Mouse (Mus musculus) lung, embryonic 16.5 days (tissue): ENCODE data around the gene Casp9. TPM values are rescaled to one million over a fixed set of nuclear protein-coding genes. Genes with fewer than 3 reads are reported as not detected.

Experiments
- ATAC-seq: fragments of 200-750 bp; cut with Nextera tagmentation; 2 replicates; pipeline ENCODE4 v1.8.0; 2017; ENCODE audit warnings: low read depth, mild to moderate bottlenecking, moderate library complexity
- H3K27ac ChIP-seq: fragments of 300-500 bp; sonication (generic); 2 replicates; pipeline ENCODE4 v1.5.1; 2014; ENCODE audit warnings: mild to moderate bottlenecking, control low read depth, low read length
- H3K27me3 ChIP-seq: fragments of 300-500 bp; sonication (generic); 2 replicates; pipeline ENCODE4 v1.6.1; 2014; ENCODE audit warnings: low read depth, low read length, mixed read lengths; ENCODE audit not compliant: control insufficient read depth, insufficient read depth
- H3K36me3 ChIP-seq: fragments of 300-500 bp; sonication (generic); 2 replicates; pipeline ENCODE4 v1.6.1; 2014; ENCODE audit warnings: low read length; ENCODE audit not compliant: control insufficient read depth, insufficient read depth
- H3K4me1 ChIP-seq: fragments of 300-500 bp; sonication (generic); replicated peaks from 2 replicates; pipeline ENCODE4 v1.6.1; 2014; ENCODE audit warnings: low read length, mixed read lengths; ENCODE audit not compliant: control insufficient read depth, insufficient read depth
- H3K4me2 ChIP-seq: fragments of 300-500 bp; sonication (generic); 2 replicates; pipeline ENCODE4 v1.6.1; 2014; ENCODE audit warnings: low read depth, low read length, control low read depth
- H3K4me3 ChIP-seq: fragments of 300-500 bp; sonication (generic); 2 replicates; pipeline ENCODE4 v1.5.1; 2014; ENCODE audit warnings: mild to moderate bottlenecking, low read length, control low read depth
- H3K9ac ChIP-seq: fragments of 300-500 bp; sonication (generic); 2 replicates; pipeline ENCODE4 v1.6.1; 2014; ENCODE audit warnings: low read length, control low read depth
- H3K9me3 ChIP-seq: fragments of 300-500 bp; sonication (generic); 2 replicates; pipeline ENCODE4 v1.6.1; 2016; ENCODE audit warnings: low read length; ENCODE audit not compliant: control insufficient read depth
- WGBS: fragments of 180-500 bp; shearing (Covaris S2); extraction: QIAGEN DNeasy Blood & Tissue Kit; methylation state at CpG from one replicate; pipeline ENCODE4 v1.1.7; 2014; 5-methylcytosine and 5-hydroxymethylcytosine counted together
- polyA plus RNA-seq: library from polyadenylated mRNA; unstranded; fragments of >200 nt; fragmentation: Nextera tagmentation; extraction: Ambion mirVana; gene quantifications from 2 replicates; pipeline ENCODE4 v1.2.1, GENCODE M21; 2015

Casp9 gene
- polyA plus RNA-seq, 1 experiment from 2014 or later: 23.9 TPM

GRCm38 (mm10) chr4:141790524-141790990 is 2.9 kb upstream of the Casp9 start, which contains the start of gene Dnajc16:
Gene Dnajc16, minus strand, starts transcription at chr4:141790931.
- Histone ChIP-seq H3K27me3 (no peaks in the 10 kb centered on the region), H3K4me2 (peak within 1 kb of the TSS; percentile 88), H3K36me3 (no peaks in the 10 kb centered on the region), H3K9ac (peak within 1 kb of the TSS; percentile 97), H3K9me3 (no peaks in the 10 kb centered on the region), H3K4me1 (peaks cover 25% of the 10 kb centered on the region), H3K4me3 (peak within 1 kb of the TSS; percentile 90), H3K27ac (peak within 1 kb of the TSS; percentile 70)
- peak; percentile 86 for ATAC-seq
- 0% methylated on average over 36 of the region's 42 CpGs for WGBS

GRCm38 (mm10) chr4:141791486-141791885 is 1.9 kb upstream of the Casp9 start:
- ATAC-seq: no peak
- H3K27ac ChIP-seq: no peak overlapping the region
- H3K9me3 ChIP-seq: no peaks in the 10 kb centered on the region
- H3K4me3 ChIP-seq: no peak overlapping the region
- H3K4me2 ChIP-seq: no peak overlapping the region
- H3K27me3 ChIP-seq: no peaks in the 10 kb centered on the region
- 87% methylated on average over 7 of the region's 7 CpGs for WGBS
- no peak overlapping the region for H3K9ac ChIP-seq
- H3K4me1 ChIP-seq: peaks cover 25% of the 10 kb centered on the region
- H3K36me3 ChIP-seq: no peaks in the 10 kb centered on the region

GRCm38 (mm10) chr4:141791951-141792350 is 1.5 kb upstream of the Casp9 start:
- H3K27me3 ChIP-seq: no peaks in the 10 kb centered on the region
- WGBS: 79% methylated on average over 8 of the region's 8 CpGs
- no peaks in the 10 kb centered on the region for H3K9me3 ChIP-seq
- no peak overlapping the region for H3K4me3 ChIP-seq
- no peak overlapping the region for H3K27ac ChIP-seq
- H3K36me3 ChIP-seq: no peaks in the 10 kb centered on the region
- H3K4me2 ChIP-seq: no peak overlapping the region
- no peak for ATAC-seq
- no peak overlapping the region for H3K9ac ChIP-seq
- H3K4me1 ChIP-seq: peaks cover 23% of the 10 kb centered on the region

- 13% methylated on average over 10 of the region's 10 CpGs for WGBS
- peaks cover 4% of the 10 kb centered on the region for H3K36me3 ChIP-seq
- H3K9me3 ChIP-seq: no peaks in the 10 kb centered on the region
- peak overlapping the region; percentile 98 for H3K27ac ChIP-seq
- peaks cover 21% of the 10 kb centered on the region for H3K4me1 ChIP-seq
- peak overlapping the region; percentile 75 for H3K4me3 ChIP-seq
- ATAC-seq: no peak
- no peaks in the 10 kb centered on the region for H3K27me3 ChIP-seq
- H3K9ac ChIP-seq: peak overlapping the region; percentile 59
- H3K4me2 ChIP-seq: peak overlapping the region; percentile 51
Observed at GRCm38 (mm10) chr4:141792554-141793281, 694 bp upstream of the Casp9 start.

- Histone ChIP-seq H3K4me1 (peaks cover 21% of the 10 kb centered on the region), H3K9me3 (no peaks in the 10 kb centered on the region), H3K4me2 (peak overlapping the region; percentile 69), H3K9ac (peak overlapping the region; percentile 81), H3K27me3 (no peaks in the 10 kb centered on the region), H3K27ac (peak overlapping the region; percentile 98), H3K36me3 (peaks cover 5% of the 10 kb centered on the region), H3K4me3 (peak overlapping the region; percentile 75)
- 5% methylated on average over 5 of the region's 5 CpGs for whole genome bisulfite sequencing
- ATAC-seq: no peak
Observed at GRCm38 (mm10) chr4:141794152-141794535, 732 bp downstream of the Casp9 start.

GRCm38 (mm10) chr4:141796356-141796755 is 2.9 kb downstream of the Casp9 start:
- H3K4me3 ChIP-seq: no peak overlapping the region
- no peaks in the 10 kb centered on the region for H3K27me3 ChIP-seq
- ATAC-seq: no peak
- 79% methylated on average over 7 of the region's 7 CpGs for WGBS
- H3K9ac ChIP-seq: no peak overlapping the region
- no peak overlapping the region for H3K27ac ChIP-seq
- no peaks in the 10 kb centered on the region for H3K9me3 ChIP-seq
- peaks cover 5% of the 10 kb centered on the region for H3K36me3 ChIP-seq
- peaks cover 14% of the 10 kb centered on the region for H3K4me1 ChIP-seq
- no peak overlapping the region for H3K4me2 ChIP-seq

- no peak overlapping the region for H3K9ac ChIP-seq
- ATAC-seq: no peak
- WGBS: 80% methylated on average over 4 of the region's 4 CpGs
- H3K36me3 ChIP-seq: peaks cover 5% of the 10 kb centered on the region
- H3K27me3 ChIP-seq: no peaks in the 10 kb centered on the region
- peaks cover 14% of the 10 kb centered on the region for H3K4me1 ChIP-seq
- H3K4me3 ChIP-seq: no peak overlapping the region
- no peak overlapping the region for H3K27ac ChIP-seq
- H3K9me3 ChIP-seq: no peaks in the 10 kb centered on the region
- H3K4me2 ChIP-seq: no peak overlapping the region
Observed at GRCm38 (mm10) chr4:141796954-141797353, 3.5 kb downstream of the Casp9 start.

- no peak overlapping the region for H3K9ac ChIP-seq
Observed at GRCm38 (mm10) chr4:141797545-141797944, 4.1 kb downstream of the Casp9 start.

GRCm38 (mm10) chr4:141804105-141804504 is 10.7 kb downstream of the Casp9 start:
- H3K4me2 ChIP-seq: no peak overlapping the region
- no peak for ATAC-seq
- no peaks in the 10 kb centered on the region for H3K4me1 ChIP-seq
- peaks cover 23% of the 10 kb centered on the region for H3K36me3 ChIP-seq
- no peaks in the 10 kb centered on the region for H3K9me3 ChIP-seq
- H3K27me3 ChIP-seq: no peaks in the 10 kb centered on the region
- no peak overlapping the region for H3K27ac ChIP-seq
- H3K9ac ChIP-seq: no peak overlapping the region
- 80% methylated on average over 4 of the region's 4 CpGs for WGBS
- no peak overlapping the region for H3K4me3 ChIP-seq

More at GRCm38 (mm10) chr4:141797545-141797944, 4.1 kb downstream of the Casp9 start:
- Histone ChIP-seq H3K4me1 (peaks cover 14% of the 10 kb centered on the region), H3K27ac (no peak overlapping the region), H3K4me2 (no peak overlapping the region), H3K4me3 (no peak overlapping the region), H3K36me3 (peaks cover 5% of the 10 kb centered on the region), H3K27me3 (no peaks in the 10 kb centered on the region), H3K9me3 (no peaks in the 10 kb centered on the region)
- 86% methylated on average over 5 of the region's 5 CpGs for WGBS
- ATAC-seq: no peak
